Mouse (Mus musculus): ENCODE measurements around the gene Plxnc1.

- TF ChIP-seq CTCF (IDR thresholded peaks at IDR 0.05; ENCODE audit: borderline replicate concordance, extremely low read depth, insufficient read depth, insufficient read length) (no peak), POLR2A (IDR thresholded peaks at IDR 0.05; ENCODE audit: borderline replicate concordance, extremely low read depth, insufficient read depth, insufficient read length, poor library complexity, severe bottlenecking) (no peak)
Observed at GRCm38 (mm10) chr10:94780618-94781262, 163.9 kb downstream of the Plxnc1 start.
